Mouse (Mus musculus): ENCODE data around the gene Ess2. TPM values are rescaled to one million over a fixed set of nuclear protein-coding genes. Genes with fewer than 3 reads are reported as not detected.

Gene Ess2
- total and polyA plus RNA-seq, 3 experiments = 31.1 to 37.0 (median 33.1) TPM

- in situ Hi-C loops (cut with MboI; ENCODE audit: low pct_ligation_motif_present, low pct_unique_long_range_greater_than_20kb, low sequenced_read_pairs) = no loop called here
- peaks cover 38% of the 10 kb centered on the region for H3K79me2 ChIP-seq (replicated peaks; ENCODE audit: control insufficient read depth, extremely low read depth, insufficient read depth, poor library complexity, severe bottlenecking)
- H3K9ac ChIP-seq (ENCODE audit: insufficient read depth, low read depth) = no peak overlapping the region
- no peak for DNase-seq (ENCODE audit: extremely low read depth)
- no peak overlapping the region for H3K4me3 ChIP-seq (replicated peaks in 1 of 3; ENCODE audit: low read depth in 2 of 3, low read length in 2 of 3, poor library complexity in 1 of 3)
- H3K9me3 ChIP-seq (replicated peaks; ENCODE audit: low read length) = peaks cover 6% of the 10 kb centered on the region
- no peak for TF ChIP-seq BHLHE40 (IDR thresholded peaks at IDR 0.05; ENCODE audit: low read depth, low read length)
- TF ChIP-seq TCF12 (IDR thresholded peaks at IDR 0.05; ENCODE audit: low read depth, low read length) = no peak
- no peak for TF ChIP-seq UBTF (IDR thresholded peaks at IDR 0.05; ENCODE audit: low read depth, low read length)
- TF ChIP-seq NELFE (IDR thresholded peaks at IDR 0.05; ENCODE audit: low read depth, low read length) = no peak
- no peak for TF ChIP-seq ZMIZ1 (IDR thresholded peaks at IDR 0.05; ENCODE audit: low read depth, low read length)
- no peak for TF ChIP-seq GABPA (IDR thresholded peaks at IDR 0.05; ENCODE audit: insufficient replicate concordance, low read depth, low read length)
- TF ChIP-seq JUND (conservative IDR thresholded peaks at IDR 0.05; ENCODE audit: low read depth, low read length) = no peak
- TF ChIP-seq ELF1 (IDR thresholded peaks at IDR 0.05; ENCODE audit: low read depth, low read length) = no peak
- no peak for TF ChIP-seq ZNF384 (IDR thresholded peaks at IDR 0.05; ENCODE audit: low read depth, low read length)
- no peak for TF ChIP-seq IRF4 (IDR thresholded peaks at IDR 0.05; ENCODE audit: low read depth, low read length)
- no peak for TF ChIP-seq E2F4 (IDR thresholded peaks at IDR 0.05; ENCODE audit: insufficient replicate concordance, low read depth, low read length)
- TF ChIP-seq ZKSCAN1 (IDR thresholded peaks at IDR 0.05; ENCODE audit: borderline replicate concordance, low read depth, low read length) = no peak
- TF ChIP-seq TBP (conservative IDR thresholded peaks at IDR 0.05; ENCODE audit: low read depth, low read length) = no peak
- no peak for TF ChIP-seq RCOR1 (conservative IDR thresholded peaks at IDR 0.05; ENCODE audit: low read depth, low read length)
- TF ChIP-seq NRF1 (IDR thresholded peaks at IDR 0.05; ENCODE audit: low read depth, low read length) = no peak
- H3K27me3 ChIP-seq (replicated peaks) = no peaks in the 10 kb centered on the region
- peaks cover 19 to 73% of the 10 kb centered on the region in 2 experiments for H3K36me3 ChIP-seq (replicated peaks in 1 of 2; ENCODE audit: control insufficient read depth in 1 of 2, insufficient read depth in 1 of 2, low read length in 1 of 2)
- dilution Hi-C loops (cut with MboI; ENCODE audit: extremely low pct_ligation_motif_present, extremely low pct_unique_long_range_greater_than_20kb, low sequenced_read_pairs) = no loop called here
- no peak overlapping the region for H3K4me2 ChIP-seq (ENCODE audit: insufficient read depth, low read depth, poor library complexity, severe bottlenecking)
- H3K27ac ChIP-seq (ENCODE audit: insufficient read depth, low read depth) = no peak overlapping the region
- H3K4me1 ChIP-seq (ENCODE audit: control insufficient read depth in 1 of 2, insufficient read depth in 2 of 2) = peaks cover 8 to 36% of the 10 kb centered on the region in 2 experiments
Observed at GRCm38 (mm10) chr16:17884116-17884515, 27.0 kb downstream of the Ess2 start.

- dilution Hi-C loops (cut with MboI; ENCODE audit: extremely low pct_ligation_motif_present, extremely low pct_unique_long_range_greater_than_20kb, low sequenced_read_pairs) (no loop called here), in situ Hi-C loops (cut with MboI; ENCODE audit: low pct_ligation_motif_present, low pct_unique_long_range_greater_than_20kb, low sequenced_read_pairs) (no loop called here)
- Histone ChIP-seq H3K36me3 (replicated peaks in 1 of 2; ENCODE audit: control insufficient read depth in 1 of 2, insufficient read depth in 1 of 2, low read length in 1 of 2) (peaks cover 22 to 93% of the 10 kb centered on the region in 2 experiments), H3K4me2 (ENCODE audit: insufficient read depth, low read depth, poor library complexity, severe bottlenecking) (no peak overlapping the region), H3K4me1 (ENCODE audit: control insufficient read depth in 1 of 2, insufficient read depth in 2 of 2) (peaks cover 8 to 36% of the 10 kb centered on the region in 2 experiments), H3K79me2 (replicated peaks; ENCODE audit: control insufficient read depth, extremely low read depth, insufficient read depth, poor library complexity, severe bottlenecking) (peaks cover 49% of the 10 kb centered on the region), H3K27ac (ENCODE audit: insufficient read depth, low read depth) (no peak overlapping the region), H3K27me3 (replicated peaks) (no peaks in the 10 kb centered on the region), H3K9ac (ENCODE audit: insufficient read depth, low read depth) (no peak overlapping the region), H3K4me3 (replicated peaks in 1 of 3; ENCODE audit: low read depth in 2 of 3, low read length in 2 of 3, poor library complexity in 1 of 3) (no peak overlapping the region), H3K9me3 (replicated peaks; ENCODE audit: low read length) (peaks cover 11% of the 10 kb centered on the region)
- no peak for TF ChIP-seq CHD2 (IDR thresholded peaks at IDR 0.05; ENCODE audit: low read length)
- TF ChIP-seq ZMIZ1 (IDR thresholded peaks at IDR 0.05; ENCODE audit: low read depth, low read length) = no peak
- TF ChIP-seq RCOR1 (conservative IDR thresholded peaks at IDR 0.05; ENCODE audit: low read depth, low read length) = no peak
- TF ChIP-seq SMC3 (IDR thresholded peaks at IDR 0.05; ENCODE audit: low read depth, low read length) = no peak
- TF ChIP-seq RAD21 (IDR thresholded peaks at IDR 0.05; ENCODE audit: low read depth, low read length) = no peak
- TF ChIP-seq ZKSCAN1 (IDR thresholded peaks at IDR 0.05; ENCODE audit: borderline replicate concordance, low read depth, low read length) = no peak
- no peak for DNase-seq (ENCODE audit: extremely low read depth)
Observed at GRCm38 (mm10) chr16:17882196-17882595, 29.0 kb downstream of the Ess2 start.

Measured in CH12.LX (cell line).